Mouse (Mus musculus): ENCODE results near the gene Bcl10. TPM values are rescaled to one million over a fixed set of nuclear protein-coding genes. Genes with fewer than 3 reads are reported as not detected.
"Not testable (repeated sequence)": the region's sequence is repeated elsewhere in the genome, so short reads cannot be mapped to it uniquely, and the experiment has no call there.

Gene Bcl10
- polyA plus RNA-seq (2012; ENCODE audit: insufficient read depth, insufficient read length, low replicate concordance, missing spikeins) = not detected in 2 replicates

DNA sequence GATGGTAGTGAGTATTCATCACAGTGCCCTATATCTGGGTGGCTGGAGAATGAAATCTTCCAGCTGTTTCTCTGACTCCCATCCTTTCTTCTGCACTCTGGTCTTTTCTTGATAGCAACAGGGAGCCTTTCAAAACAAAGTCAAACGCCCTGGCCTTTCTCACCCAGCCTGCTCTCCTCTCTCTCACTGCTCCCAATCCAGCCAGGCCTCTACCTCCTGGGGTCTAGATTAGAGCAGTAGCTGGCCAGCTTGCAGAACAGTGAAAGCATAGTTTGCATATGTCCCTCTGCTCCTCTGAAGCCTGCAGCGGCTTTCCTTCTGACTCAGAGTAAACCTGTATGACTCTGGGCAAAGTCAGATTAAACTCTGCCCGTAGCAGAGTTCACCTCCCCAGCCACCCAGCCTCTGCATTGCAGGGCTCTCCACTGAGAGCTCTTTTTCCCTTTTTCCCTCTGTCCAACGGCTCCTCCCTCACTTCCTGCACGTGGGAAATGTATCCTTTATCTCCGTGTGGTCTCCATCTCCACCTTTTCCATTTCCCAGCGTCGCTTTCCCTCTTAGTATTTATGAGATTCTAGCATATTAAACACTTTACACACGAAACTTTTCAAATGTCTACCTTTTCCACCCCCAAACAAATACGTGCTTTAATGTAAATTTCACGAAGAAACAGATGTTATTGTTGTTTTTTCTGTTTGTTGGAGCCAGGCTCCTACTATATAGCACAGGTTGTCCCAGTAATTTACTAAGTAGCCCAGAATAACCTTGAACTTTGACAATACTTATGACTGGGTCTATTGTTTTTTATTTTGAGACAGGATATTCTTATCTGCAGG, at the start of gene Bcl10:
Bcl10 (plus strand) TSS at position 786 of the 836 bp plus-strand sequence.
- Histone ChIP-seq H3K27ac (ENCODE audit: insufficient read depth, low read depth, low read length) (0 out of 2 replicates have a peak within 1 kb of the TSS, but pooled peaks have one; percentile 5), H3K4me1 (ENCODE audit: control insufficient read depth, insufficient read depth, low read length) (no peaks in the 10 kb centered on the region), H3K4me3 (ENCODE audit: insufficient read depth, low read depth, low read length) (peak within 1 kb of the TSS; percentile 90)
- WGBS = 43% methylated on average over 11 of the region's 11 CpGs
- TF ChIP-seq CTCF (IDR thresholded peaks at IDR 0.05; ENCODE audit: insufficient read depth, low read depth, low read length) (no peak), POLR2A (IDR thresholded peaks at IDR 0.05; ENCODE audit: insufficient read depth, low read depth, low read length) (no peak)

DNA sequence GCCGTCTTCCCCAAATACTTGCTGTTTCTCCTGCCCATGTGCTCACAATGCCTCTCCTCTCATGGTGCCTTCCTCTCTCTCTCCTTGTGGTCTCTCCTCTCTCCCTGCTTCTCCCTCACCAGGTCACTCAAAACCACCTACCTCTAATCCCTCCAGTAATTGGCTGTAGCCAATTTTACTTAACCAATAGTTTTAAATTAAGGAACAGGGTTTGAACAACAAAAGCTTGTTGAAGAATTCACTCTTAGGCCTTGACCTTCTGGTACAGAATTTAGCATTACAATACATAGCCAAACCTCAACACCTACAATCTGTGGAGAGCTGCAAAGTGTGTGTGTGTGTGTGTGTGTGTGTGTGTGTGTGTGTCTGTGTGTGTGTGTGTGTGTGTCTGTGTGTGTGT, 49.3 kb upstream of the Bcl10 start:
- Histone ChIP-seq H3K27ac (ENCODE audit: insufficient read depth, low read depth, low read length) (no peak overlapping the region), H3K4me3 (ENCODE audit: insufficient read depth, low read depth, low read length) (no peak overlapping the region), H3K4me1 (ENCODE audit: control insufficient read depth, insufficient read depth, low read length) (peaks cover 3% of the 10 kb centered on the region; the same call in 1 of the 2 replicates)
- WGBS = 84% methylated on average over 1 of the region's 1 CpGs
- TF ChIP-seq CTCF (IDR thresholded peaks at IDR 0.05; ENCODE audit: insufficient read depth, low read depth, low read length) = no peak
- no peak for TF ChIP-seq POLR2A (IDR thresholded peaks at IDR 0.05; ENCODE audit: insufficient read depth, low read depth, low read length)

GRCm38 (mm10) chr3:145874126-145874525, 48.5 kb upstream of the Bcl10 start:
- Histone ChIP-seq H3K4me3 (ENCODE audit: insufficient read depth, low read depth, low read length) (no peak overlapping the region), H3K4me1 (ENCODE audit: control insufficient read depth, insufficient read depth, low read length) (peaks cover 3% of the 10 kb centered on the region; the same call in 1 of the 2 replicates), H3K27ac (ENCODE audit: insufficient read depth, low read depth, low read length) (no peak overlapping the region)
- 58% methylated on average over 4 of the region's 4 CpGs for WGBS
- TF ChIP-seq POLR2A (IDR thresholded peaks at IDR 0.05; ENCODE audit: insufficient read depth, low read depth, low read length) (no peak), CTCF (IDR thresholded peaks at IDR 0.05; ENCODE audit: insufficient read depth, low read depth, low read length) (no peak)

GRCm38 (mm10) chr3:145876120-145876519, 46.5 kb upstream of the Bcl10 start:
- WGBS = 71% methylated on average over 11 of the region's 11 CpGs
- Histone ChIP-seq H3K27ac (ENCODE audit: insufficient read depth, low read depth, low read length) (no peak overlapping the region), H3K4me1 (ENCODE audit: control insufficient read depth, insufficient read depth, low read length) (peaks cover 3% of the 10 kb centered on the region; the same call in 1 of the 2 replicates), H3K4me3 (ENCODE audit: insufficient read depth, low read depth, low read length) (no peak overlapping the region)
- TF ChIP-seq POLR2A (IDR thresholded peaks at IDR 0.05; ENCODE audit: insufficient read depth, low read depth, low read length) (no peak), CTCF (IDR thresholded peaks at IDR 0.05; ENCODE audit: insufficient read depth, low read depth, low read length) (no peak)

- H3K27ac ChIP-seq (ENCODE audit: insufficient read depth, low read depth, low read length); H3K4me3 ChIP-seq (ENCODE audit: insufficient read depth, low read depth, low read length); H3K4me1 ChIP-seq (ENCODE audit: control insufficient read depth, insufficient read depth, low read length): not testable (repeated sequence)
- 95% methylated on average over 14 of the region's 14 CpGs for WGBS
Measured at GRCm38 (mm10) chr3:145878867-145879266, 43.7 kb upstream of the Bcl10 start.

DNA sequence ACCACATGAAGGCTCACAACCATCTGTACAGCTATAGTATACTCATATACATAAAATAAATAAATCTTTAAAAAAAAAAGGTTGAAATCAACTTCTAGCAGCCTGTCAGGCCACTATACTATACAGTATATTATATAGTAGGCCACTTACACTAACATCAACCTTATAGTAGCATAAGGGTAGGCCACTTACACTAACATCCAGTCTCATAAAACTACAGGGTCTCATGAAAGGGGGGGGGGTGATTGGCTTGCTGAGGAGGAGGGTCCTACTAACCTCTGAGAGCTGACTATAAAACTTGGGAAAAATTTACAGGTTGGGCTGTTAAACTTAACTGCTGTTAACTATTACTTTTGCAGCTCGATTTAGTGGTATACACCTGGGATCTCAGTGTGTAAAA, 42.3 kb upstream of the Bcl10 start:
- whole genome bisulfite sequencing = 100% methylated on average over 1 of the region's 1 CpGs
- Histone ChIP-seq H3K27ac (ENCODE audit: insufficient read depth, low read depth, low read length) (no peak overlapping the region), H3K4me1 (ENCODE audit: control insufficient read depth, insufficient read depth, low read length) (no peaks in the 10 kb centered on the region; the same call in 1 of the 2 replicates), H3K4me3 (ENCODE audit: insufficient read depth, low read depth, low read length) (no peak overlapping the region)
- no peak for TF ChIP-seq POLR2A (IDR thresholded peaks at IDR 0.05; ENCODE audit: insufficient read depth, low read depth, low read length)
- no peak for TF ChIP-seq CTCF (IDR thresholded peaks at IDR 0.05; ENCODE audit: insufficient read depth, low read depth, low read length)

- H3K4me3 ChIP-seq (ENCODE audit: insufficient read depth, low read depth, low read length) = no peak overlapping the region
- WGBS = 63% methylated on average over 15 of the region's 15 CpGs
- H3K27ac ChIP-seq (ENCODE audit: insufficient read depth, low read depth, low read length) = no peak overlapping the region
- H3K4me1 ChIP-seq (ENCODE audit: control insufficient read depth, insufficient read depth, low read length) = no peaks in the 10 kb centered on the region; the same call in 1 of the 2 replicates
- TF ChIP-seq CTCF (IDR thresholded peaks at IDR 0.05; ENCODE audit: insufficient read depth, low read depth, low read length) = no peak
- no peak for TF ChIP-seq POLR2A (IDR thresholded peaks at IDR 0.05; ENCODE audit: insufficient read depth, low read depth, low read length)
Measured at GRCm38 (mm10) chr3:145882076-145882874, 40.3 kb upstream of the Bcl10 start.

DNA sequence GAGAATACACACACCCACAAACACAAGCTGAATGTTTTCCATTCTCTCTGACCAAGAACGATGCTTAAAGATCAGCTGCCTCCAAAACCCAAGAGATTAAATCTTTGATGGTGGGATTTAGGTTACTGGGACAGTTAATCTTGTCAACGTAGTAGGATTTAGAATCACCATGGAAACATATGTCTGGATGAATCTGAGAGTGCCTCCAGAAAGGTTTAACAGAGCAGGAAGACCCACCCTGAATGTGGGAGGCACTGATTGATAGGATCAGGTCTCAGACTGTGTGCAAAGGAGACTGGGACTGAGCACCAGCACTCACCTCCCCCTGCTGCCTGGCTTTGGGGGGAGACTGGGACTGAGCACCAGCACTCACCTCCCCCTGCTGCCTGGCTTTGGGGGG, 39.4 kb upstream of the Bcl10 start:
- no peaks in the 10 kb centered on the region; the same call in 1 of the 2 replicates for H3K4me1 ChIP-seq (ENCODE audit: control insufficient read depth, insufficient read depth, low read length)
- H3K27ac ChIP-seq (ENCODE audit: insufficient read depth, low read depth, low read length) = no peak overlapping the region
- no peak for TF ChIP-seq POLR2A (IDR thresholded peaks at IDR 0.05; ENCODE audit: insufficient read depth, low read depth, low read length)
- TF ChIP-seq CTCF (IDR thresholded peaks at IDR 0.05; ENCODE audit: insufficient read depth, low read depth, low read length) = no peak
- H3K4me3 ChIP-seq (ENCODE audit: insufficient read depth, low read depth, low read length) = no peak overlapping the region
- 40% methylated on average over 2 of the region's 2 CpGs for WGBS

DNA sequence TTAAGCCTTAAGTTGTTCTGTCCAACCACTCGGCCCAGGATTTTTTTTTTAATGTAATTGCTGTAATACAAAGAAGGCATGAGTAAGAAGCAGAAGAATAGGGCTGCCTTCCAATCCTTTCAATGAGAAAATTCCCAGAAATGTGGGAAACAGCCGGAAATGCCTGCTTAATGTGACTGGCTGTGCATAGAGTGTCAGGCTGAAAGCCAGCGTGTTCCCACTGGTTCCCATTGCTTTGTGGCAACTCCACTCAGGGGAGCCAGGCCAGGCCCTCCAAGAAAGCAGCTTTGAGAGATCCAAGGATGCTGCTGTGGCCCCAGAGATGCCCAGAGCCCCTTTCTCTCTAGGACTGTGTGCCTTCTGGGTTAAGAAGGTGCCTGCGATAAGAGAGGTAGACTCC, 37.2 kb upstream of the Bcl10 start:
- Histone ChIP-seq H3K27ac (ENCODE audit: insufficient read depth, low read depth, low read length) (no peak overlapping the region), H3K4me3 (ENCODE audit: insufficient read depth, low read depth, low read length) (no peak overlapping the region), H3K4me1 (ENCODE audit: control insufficient read depth, insufficient read depth, low read length) (no peaks in the 10 kb centered on the region; the same call in 1 of the 2 replicates)
- TF ChIP-seq CTCF (IDR thresholded peaks at IDR 0.05; ENCODE audit: insufficient read depth, low read depth, low read length) = no peak
- TF ChIP-seq POLR2A (IDR thresholded peaks at IDR 0.05; ENCODE audit: insufficient read depth, low read depth, low read length) = no peak
- WGBS = 51% methylated on average over 4 of the region's 4 CpGs

Data from olfactory bulb, adult 2 months (tissue).